Mouse (Mus musculus) midbrain, embryonic 13.5 days (tissue): Measurements from ENCODE around the gene Creb5. TPM values are rescaled to one million over a fixed set of nuclear protein-coding genes. Genes with fewer than 3 reads are reported as not detected.

Experiments used
- ATAC-seq: fragments of 200-750 bp; cut with Nextera tagmentation; 2 replicates; pipeline ENCODE4 v1.8.0; 2017; ENCODE audit warnings: mild to moderate bottlenecking, moderate TSS enrichment, moderate library complexity
- H3K27ac ChIP-seq: fragments of 300-500 bp; sonication (generic); 2 replicates; pipeline ENCODE4 v1.5.1; 2015; ENCODE audit warnings: inconsistent platforms, mild to moderate bottlenecking, moderate library complexity
- H3K27me3 ChIP-seq: fragments of 300-500 bp; sonication (generic); 2 replicates; pipeline ENCODE4 v1.6.1; 2015; ENCODE audit warnings: mild to moderate bottlenecking, inconsistent platforms
- H3K36me3 ChIP-seq: fragments of 300-500 bp; sonication (generic); 2 replicates; pipeline ENCODE4 v1.6.1; 2015; ENCODE audit warnings: mild to moderate bottlenecking, inconsistent platforms
- H3K4me1 ChIP-seq: fragments of 300-500 bp; sonication (generic); replicated peaks from 2 replicates; pipeline ENCODE4 v1.6.1; 2015; ENCODE audit warnings: inconsistent platforms
- H3K4me2 ChIP-seq: fragments of 300-500 bp; sonication (generic); replicated peaks from 2 replicates; pipeline ENCODE4 v1.6.1; 2015; ENCODE audit warnings: moderate library complexity, mild to moderate bottlenecking, inconsistent platforms
- H3K4me3 ChIP-seq: fragments of 300-500 bp; sonication (generic); replicated peaks from 2 replicates; pipeline ENCODE4 v1.5.1; 2015; ENCODE audit warnings: mild to moderate bottlenecking, inconsistent platforms
- H3K9ac ChIP-seq: fragments of 300-500 bp; sonication (generic); replicated peaks from 2 replicates; pipeline ENCODE4 v1.6.1; 2015; ENCODE audit warnings: mild to moderate bottlenecking, inconsistent platforms
- H3K9me3 ChIP-seq: fragments of 300-500 bp; sonication (generic); 2 replicates; pipeline ENCODE4 v1.6.1; 2016; ENCODE audit warnings: mild to moderate bottlenecking, inconsistent platforms
- WGBS: fragments of 180-500 bp; shearing (Covaris S2); methylation state at CpG from one replicate; pipeline ENCODE4 v1.1.7; 2015; 5-methylcytosine and 5-hydroxymethylcytosine counted together
- polyA plus RNA-seq: library from polyadenylated mRNA; unstranded; fragments of >200 nt; fragmentation: Nextera tagmentation; extraction: Ambion mirVana; gene quantifications from 2 replicates; pipeline ENCODE4 v1.2.1, GENCODE M21; 2015

Creb5 gene
- polyA plus RNA-seq, 1 experiment from 2014 or later, result 4.5 TPM

- Histone ChIP-seq H3K4me1 (peaks cover 8% of the 10 kb centered on the region; the same call in 1 of the 2 replicates), H3K4me3 (no peak overlapping the region), H3K27ac (no peak overlapping the region), H3K4me2 (no peak overlapping the region), H3K9me3 (no peaks in the 10 kb centered on the region), H3K27me3 (0 out of 2 replicates have a peak, but pooled peaks cover 7% of the 10 kb centered on the region), H3K36me3 (no peaks in the 10 kb centered on the region), H3K9ac (no peak overlapping the region)
- 78% methylated on average over 9 of the region's 9 CpGs for whole genome bisulfite sequencing
- no peak for ATAC-seq
Measured at GRCm38 (mm10) chr6:53615440-53616211, 328.6 kb downstream of the Creb5 start.

DNA sequence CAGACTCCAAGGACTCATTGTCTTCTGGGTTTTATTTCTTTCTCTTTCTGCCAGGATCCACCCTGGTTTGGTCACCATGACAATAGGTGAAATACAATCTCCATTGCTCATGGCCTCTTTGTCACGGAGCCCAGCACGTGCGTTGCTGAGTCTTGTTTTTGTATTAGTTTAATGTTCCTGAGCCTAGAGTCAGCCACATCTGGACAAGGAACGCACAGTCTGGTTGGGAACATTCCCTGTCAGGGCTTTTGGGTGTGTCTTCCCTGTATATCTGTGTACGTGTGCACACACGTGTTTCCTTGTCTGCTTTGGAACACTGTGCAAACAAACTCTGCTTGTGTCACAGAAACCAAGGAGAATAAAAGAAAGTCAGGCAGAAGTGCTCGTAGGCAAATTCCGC, 331.1 kb downstream of the Creb5 start:
- Histone ChIP-seq H3K4me3 (no peak overlapping the region), H3K4me2 (no peak overlapping the region), H3K27me3 (0 out of 2 replicates have a peak, but pooled peaks cover 7% of the 10 kb centered on the region), H3K9ac (no peak overlapping the region), H3K4me1 (peaks cover 8% of the 10 kb centered on the region), H3K9me3 (no peaks in the 10 kb centered on the region), H3K36me3 (no peaks in the 10 kb centered on the region), H3K27ac (no peak overlapping the region)
- ATAC-seq, result no peak
- WGBS, result 76% methylated on average over 8 of the region's 8 CpGs

GRCm38 (mm10) chr6:53619676-53620075, 332.6 kb downstream of the Creb5 start:
- Histone ChIP-seq H3K4me2 (no peak overlapping the region), H3K36me3 (no peaks in the 10 kb centered on the region), H3K4me1 (peaks cover 23% of the 10 kb centered on the region), H3K9me3 (no peaks in the 10 kb centered on the region), H3K27ac (no peak overlapping the region), H3K27me3 (0 out of 2 replicates have a peak, but pooled peaks cover 11% of the 10 kb centered on the region), H3K4me3 (no peak overlapping the region), H3K9ac (no peak overlapping the region)
- whole genome bisulfite sequencing, result 73% methylated on average over 1 of the region's 1 CpGs
- no peak for ATAC-seq

GRCm38 (mm10) chr6:53621295-53621694, 334.2 kb downstream of the Creb5 start:
- 0 out of 2 replicates have a peak, but pooled peaks cover 14% of the 10 kb centered on the region for H3K27me3 ChIP-seq
- no peak overlapping the region for H3K4me2 ChIP-seq
- no peak overlapping the region for H3K27ac ChIP-seq
- H3K9ac ChIP-seq, result no peak overlapping the region
- H3K36me3 ChIP-seq, result no peaks in the 10 kb centered on the region
- H3K9me3 ChIP-seq, result no peaks in the 10 kb centered on the region
- H3K4me1 ChIP-seq, result peaks cover 33% of the 10 kb centered on the region
- ATAC-seq, result no peak
- H3K4me3 ChIP-seq, result no peak overlapping the region
- 89% methylated on average over 5 of the region's 5 CpGs for WGBS

DNA sequence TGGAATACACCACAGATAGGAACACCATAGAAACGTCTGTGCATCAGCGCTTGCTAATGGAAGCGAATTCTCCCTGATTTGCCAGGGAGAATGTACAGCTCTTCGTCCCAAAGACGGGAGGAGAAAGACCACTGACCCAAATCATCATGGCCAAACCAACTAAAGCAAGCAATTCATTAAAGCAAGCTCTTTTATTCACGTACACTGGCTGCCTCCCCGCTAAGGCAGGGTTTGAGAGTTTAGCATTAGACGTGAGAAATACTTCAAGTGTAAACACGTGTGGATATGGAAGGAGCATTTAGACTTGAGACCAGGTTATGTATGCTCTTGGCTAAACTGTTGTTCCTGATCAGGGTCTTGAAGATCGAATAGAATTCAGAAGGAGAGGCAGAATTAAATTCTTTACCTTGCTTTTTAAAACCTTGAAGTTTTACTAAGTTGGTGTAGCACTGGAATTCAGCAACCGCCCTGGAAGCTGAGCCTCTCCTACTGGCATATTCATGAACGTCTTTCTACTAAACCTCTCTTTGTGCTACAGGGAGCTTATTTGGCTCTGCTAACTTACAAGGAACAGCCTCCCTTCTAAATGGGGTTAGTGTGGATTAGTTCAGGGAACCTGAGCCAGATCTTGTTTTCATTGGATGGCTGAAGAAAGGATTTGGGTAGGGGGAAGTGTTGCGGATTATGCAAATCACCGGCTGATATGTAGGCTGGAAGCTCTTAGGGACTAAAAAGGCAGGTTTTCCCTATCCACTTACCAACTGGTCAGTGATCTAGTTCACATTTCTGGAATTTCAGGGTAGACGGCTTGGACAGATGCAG, 337.6 kb downstream of the Creb5 start:
- ATAC-seq, result peak; percentile 90
- H3K27me3 ChIP-seq, result 0 out of 2 replicates have a peak, but pooled peaks cover 10% of the 10 kb centered on the region
- peak overlapping the region; percentile 10; the same call in 1 of the 2 replicates for H3K4me2 ChIP-seq
- 11% methylated on average over 15 of the region's 15 CpGs for WGBS
- H3K9ac ChIP-seq, result no peak overlapping the region
- H3K4me3 ChIP-seq, result no peak overlapping the region
- no peaks in the 10 kb centered on the region for H3K36me3 ChIP-seq
- peak overlapping the region; percentile 55 for H3K27ac ChIP-seq
- no peaks in the 10 kb centered on the region for H3K9me3 ChIP-seq
- peaks cover 33% of the 10 kb centered on the region for H3K4me1 ChIP-seq

- no peak overlapping the region for H3K9ac ChIP-seq
- H3K4me3 ChIP-seq, result no peak overlapping the region
- no peak overlapping the region for H3K4me2 ChIP-seq
- no peaks in the 10 kb centered on the region for H3K36me3 ChIP-seq
- no peaks in the 10 kb centered on the region for H3K9me3 ChIP-seq
- ATAC-seq, result no peak
- 0 out of 2 replicates have a peak, but pooled peaks cover 10% of the 10 kb centered on the region for H3K27me3 ChIP-seq
- H3K27ac ChIP-seq, result no peak overlapping the region
- 84% methylated on average over 5 of the region's 5 CpGs for WGBS
- H3K4me1 ChIP-seq, result peaks cover 33% of the 10 kb centered on the region
Measured at GRCm38 (mm10) chr6:53626044-53626443, 339.0 kb downstream of the Creb5 start.

DNA sequence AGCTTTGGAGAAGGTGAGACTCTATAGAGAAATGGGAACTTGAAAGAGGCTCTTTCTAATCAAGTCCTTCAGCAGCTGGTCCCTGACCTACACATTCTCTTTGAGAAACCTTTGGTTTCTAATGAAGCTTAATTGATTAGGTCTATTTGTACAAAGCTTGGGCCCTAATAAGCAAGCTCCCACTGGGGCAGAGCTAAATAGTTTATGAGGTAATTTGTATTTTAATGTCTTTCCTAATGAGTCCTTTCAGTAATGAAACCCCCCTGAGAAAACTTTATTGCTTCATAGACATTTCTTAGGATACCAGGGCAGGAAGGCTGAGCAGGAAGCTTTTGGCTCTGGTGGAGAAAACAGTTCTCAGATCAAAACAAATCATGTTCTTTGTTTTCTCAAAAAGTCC, 341.6 kb downstream of the Creb5 start:
- Histone ChIP-seq H3K36me3 (no peaks in the 10 kb centered on the region), H3K27me3 (0 out of 2 replicates have a peak, but pooled peaks cover 8% of the 10 kb centered on the region), H3K4me3 (no peak overlapping the region), H3K9ac (no peak overlapping the region), H3K9me3 (no peaks in the 10 kb centered on the region), H3K27ac (no peak overlapping the region), H3K4me2 (no peak overlapping the region), H3K4me1 (peaks cover 20% of the 10 kb centered on the region)
- ATAC-seq, result no peak

- H3K27me3 ChIP-seq, result no peaks in the 10 kb centered on the region
- H3K9ac ChIP-seq, result no peak overlapping the region
- H3K4me2 ChIP-seq, result no peak overlapping the region
- H3K36me3 ChIP-seq, result no peaks in the 10 kb centered on the region
- H3K27ac ChIP-seq, result no peak overlapping the region
- no peaks in the 10 kb centered on the region for H3K9me3 ChIP-seq
- no peak for ATAC-seq
- H3K4me1 ChIP-seq, result peaks cover 5% of the 10 kb centered on the region
- WGBS, result 93% methylated on average over 7 of the region's 7 CpGs
- no peak overlapping the region for H3K4me3 ChIP-seq
Measured at GRCm38 (mm10) chr6:53635453-53635852, 348.4 kb downstream of the Creb5 start.

- Histone ChIP-seq H3K36me3 (no peaks in the 10 kb centered on the region), H3K4me3 (no peak overlapping the region), H3K27me3 (no peaks in the 10 kb centered on the region), H3K9ac (no peak overlapping the region), H3K27ac (0 out of 2 replicates have a peak overlapping the region, but pooled peaks have one; percentile 2), H3K4me2 (no peak overlapping the region), H3K4me1 (peaks cover 9% of the 10 kb centered on the region), H3K9me3 (no peaks in the 10 kb centered on the region)
- WGBS, result 83% methylated on average over 13 of the region's 13 CpGs
- ATAC-seq, result no peak
Measured at GRCm38 (mm10) chr6:53637356-53638351, 350.6 kb downstream of the Creb5 start.

DNA sequence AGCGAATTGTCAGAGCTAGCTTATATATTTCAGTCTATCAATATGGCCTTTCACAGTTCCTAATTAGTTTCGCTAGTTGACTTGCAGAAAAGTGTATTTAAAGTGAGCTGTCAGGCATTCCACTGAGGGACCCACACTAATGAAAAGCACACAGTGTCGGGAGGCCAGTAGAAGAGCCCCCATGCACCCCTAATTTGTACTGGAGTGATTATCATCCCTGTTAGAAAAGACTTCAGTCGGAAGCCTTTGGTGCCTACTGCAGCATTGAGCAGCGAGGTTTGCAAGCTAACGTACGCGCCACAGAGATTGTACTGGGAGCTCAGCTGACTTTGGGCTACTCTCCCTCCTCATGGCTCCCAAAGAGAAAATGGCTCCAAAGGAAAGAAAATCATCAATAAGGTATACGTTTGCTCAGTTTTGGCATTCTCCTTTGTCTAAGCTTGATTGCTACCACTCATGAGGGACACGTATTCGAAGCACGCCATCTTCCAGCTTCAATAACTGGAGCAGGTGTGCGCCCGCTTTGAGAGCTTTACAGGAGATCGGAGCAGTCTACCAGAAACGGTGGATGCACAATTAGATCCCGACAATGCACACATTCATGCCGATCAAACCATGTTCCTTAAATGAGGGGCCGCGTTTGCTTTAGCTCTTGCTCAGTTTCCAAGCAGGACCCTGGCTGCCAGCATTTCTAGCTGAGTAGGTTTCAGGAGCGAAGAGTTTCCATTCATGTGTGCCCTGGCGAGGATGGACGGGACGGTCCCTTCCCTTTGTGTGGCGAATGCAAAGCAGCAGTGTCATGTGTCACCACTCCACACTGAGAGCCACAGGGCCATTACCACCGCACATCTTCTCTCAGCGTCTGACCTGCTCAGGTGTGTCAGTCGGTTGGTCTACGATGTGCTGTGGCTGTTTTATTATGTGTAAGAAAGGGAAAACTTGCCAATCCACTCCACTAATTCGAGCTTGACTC, 354.8 kb downstream of the Creb5 start:
- no peaks in the 10 kb centered on the region for H3K36me3 ChIP-seq
- no peak overlapping the region for H3K4me2 ChIP-seq
- 76% methylated on average over 30 of the region's 30 CpGs for whole genome bisulfite sequencing
- H3K4me3 ChIP-seq, result no peak overlapping the region
- peaks cover 24% of the 10 kb centered on the region for H3K4me1 ChIP-seq
- H3K27me3 ChIP-seq, result no peaks in the 10 kb centered on the region
- no peak overlapping the region for H3K27ac ChIP-seq
- ATAC-seq, result no peak
- no peak overlapping the region for H3K9ac ChIP-seq
- H3K9me3 ChIP-seq, result no peaks in the 10 kb centered on the region
